Mouse (Mus musculus) neural tube, embryonic 14.5 days (tissue): ENCODE data around the gene Antxr1. TPM values are rescaled to one million over a fixed set of nuclear protein-coding genes. Genes with fewer than 3 reads are reported as not detected.

Source experiments
- ATAC-seq: fragments of 200-750 bp; cut with Nextera tagmentation; 2 replicates; pipeline ENCODE4 v1.8.0; 2017; ENCODE audit warnings: low read depth, mild to moderate bottlenecking, moderate TSS enrichment, moderate library complexity
- H3K27ac ChIP-seq: fragments of 300-500 bp; sonication (generic); 2 replicates; pipeline ENCODE4 v1.5.1; 2014; ENCODE audit warnings: low read depth, mild to moderate bottlenecking, control low read depth, low read length, moderate library complexity, mixed read lengths
- H3K27me3 ChIP-seq: fragments of 300-500 bp; sonication (generic); 2 replicates; pipeline ENCODE4 v1.6.1; 2014; ENCODE audit warnings: low read length; ENCODE audit not compliant: control insufficient read depth, insufficient read depth
- H3K36me3 ChIP-seq: fragments of 300-500 bp; sonication (generic); 2 replicates; pipeline ENCODE4 v1.6.1; 2014; ENCODE audit warnings: low read length, mixed read lengths; ENCODE audit not compliant: control insufficient read depth, insufficient read depth
- H3K4me1 ChIP-seq: fragments of 300-500 bp; sonication (generic); 2 replicates; pipeline ENCODE4 v1.6.1; 2014; ENCODE audit warnings: low read length; ENCODE audit not compliant: control insufficient read depth, insufficient read depth
- H3K4me2 ChIP-seq: fragments of 300-500 bp; sonication (generic); 2 replicates; pipeline ENCODE4 v1.6.1; 2014; ENCODE audit warnings: mild to moderate bottlenecking, low read depth, low read length, control low read depth
- H3K4me3 ChIP-seq: fragments of 300-500 bp; sonication (generic); 2 replicates; pipeline ENCODE4 v1.5.1; 2014; ENCODE audit warnings: low read depth, low read length, control low read depth, mixed read lengths
- H3K9ac ChIP-seq: fragments of 300-500 bp; sonication (generic); replicated peaks from 2 replicates; pipeline ENCODE4 v1.6.1; 2014; ENCODE audit warnings: low read depth, mild to moderate bottlenecking, control low read depth, low read length, mixed read lengths
- H3K9me3 ChIP-seq: fragments of 300-500 bp; sonication (generic); 2 replicates; pipeline ENCODE4 v1.6.1; 2016; ENCODE audit warnings: low read length; ENCODE audit not compliant: control insufficient read depth
- WGBS: fragments of 180-500 bp; shearing (Covaris S2); extraction: QIAGEN DNeasy Blood & Tissue Kit; methylation state at CpG from one replicate; pipeline ENCODE4 v1.1.7; 2014; 5-methylcytosine and 5-hydroxymethylcytosine counted together
- polyA plus RNA-seq: library from polyadenylated mRNA; unstranded; fragments of >200 nt; fragmentation: Nextera tagmentation; extraction: Ambion mirVana; gene quantifications from 2 replicates; pipeline ENCODE4 v1.2.1, GENCODE M21; 2014

Antxr1 gene
- polyA plus RNA-seq, 1 experiment from 2014 or later = 6.5 TPM

DNA sequence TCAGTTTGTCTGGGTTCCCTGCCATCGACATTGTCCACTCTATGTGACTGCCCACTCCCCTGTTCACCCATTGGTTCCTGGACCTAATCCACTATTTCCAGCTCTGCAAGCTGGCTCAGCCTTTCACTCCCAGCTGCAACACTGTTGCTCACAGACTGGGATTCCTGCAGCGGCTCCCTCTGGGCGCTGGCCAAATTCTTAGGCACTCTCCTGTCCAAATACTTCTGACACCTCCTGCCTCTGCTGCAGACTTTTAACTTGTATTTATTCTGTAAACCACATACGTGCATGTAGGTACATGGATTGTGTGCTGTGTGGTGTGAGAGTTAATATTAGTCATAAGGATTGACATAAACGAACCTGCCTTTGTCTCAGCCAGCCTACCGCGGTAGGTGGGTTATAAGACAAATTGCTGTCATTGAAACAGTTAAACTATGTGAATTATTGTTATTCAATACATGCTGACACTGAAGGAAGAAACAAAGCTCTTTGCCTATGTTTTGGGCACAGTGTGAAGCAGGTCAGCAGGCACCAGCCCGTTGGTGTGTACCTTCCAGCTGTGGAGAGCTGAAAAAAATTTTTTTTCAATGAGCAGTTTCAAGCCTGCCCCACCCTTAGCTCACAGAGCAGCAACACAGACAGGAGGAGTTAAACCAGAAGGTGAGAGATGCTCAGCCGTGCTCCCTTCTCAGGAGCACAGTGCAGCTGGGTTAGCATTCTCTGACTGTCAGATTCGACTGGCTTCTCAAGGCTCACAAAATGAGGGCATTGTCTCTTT is 112.6 kb downstream of the Antxr1 start:
- Histone ChIP-seq H3K36me3 (no peaks in the 10 kb centered on the region), H3K27me3 (no peaks in the 10 kb centered on the region), H3K4me2 (no peak overlapping the region), H3K9me3 (no peaks in the 10 kb centered on the region), H3K9ac (no peak overlapping the region), H3K27ac (no peak overlapping the region), H3K4me1 (no peaks in the 10 kb centered on the region), H3K4me3 (no peak overlapping the region)
- ATAC-seq = no peak
- WGBS = 65% methylated on average over 10 of the region's 10 CpGs

DNA sequence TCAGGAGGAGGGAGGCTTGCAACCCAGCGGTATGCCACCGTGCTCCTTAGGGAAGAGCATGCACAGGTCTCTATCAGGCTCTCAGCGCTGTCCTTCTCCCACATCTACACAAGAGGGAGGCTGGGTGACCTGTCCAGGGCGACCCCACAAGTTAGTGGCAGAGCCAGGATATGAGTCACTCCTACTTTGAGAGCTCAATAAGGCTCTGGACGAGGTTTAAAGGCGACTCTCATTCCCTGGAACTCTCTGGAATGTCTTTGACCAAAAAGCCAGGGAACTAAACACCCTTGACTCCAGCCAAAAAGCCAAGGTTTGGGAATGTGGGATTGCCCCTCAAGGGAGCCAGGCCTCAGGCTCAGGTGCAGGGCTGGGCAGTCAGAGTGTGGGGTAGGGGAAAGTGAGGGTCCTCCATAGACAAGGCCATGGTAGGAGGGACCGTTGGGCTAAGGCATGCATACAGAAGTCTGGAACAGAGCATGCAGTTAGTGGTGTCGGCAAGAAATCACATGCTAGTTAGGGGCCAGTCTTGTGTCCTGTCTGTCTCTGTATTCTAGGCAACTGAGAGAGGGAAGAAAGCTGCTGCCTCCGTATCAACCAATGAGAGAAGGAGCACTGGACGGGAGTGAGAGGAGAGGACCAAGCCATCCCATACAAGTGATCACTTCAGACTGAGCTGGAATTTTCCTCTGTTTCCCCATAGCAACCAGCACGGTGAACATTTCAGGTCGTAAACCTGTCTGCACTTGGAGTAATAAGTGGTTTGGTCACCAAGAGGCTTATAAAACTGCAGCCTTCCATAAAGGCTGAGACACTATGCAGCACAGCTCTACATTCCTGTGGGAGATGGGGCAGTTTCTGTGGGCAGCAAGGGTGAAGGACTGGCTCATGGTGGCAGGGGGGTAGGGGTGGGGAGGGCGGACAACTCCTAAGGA is 116.3 kb downstream of the Antxr1 start:
- Histone ChIP-seq H3K36me3 (no peaks in the 10 kb centered on the region), H3K4me3 (no peak overlapping the region), H3K9ac (no peak overlapping the region), H3K27me3 (no peaks in the 10 kb centered on the region), H3K27ac (peak overlapping the region; percentile 48; the same call in 1 of the 2 replicates), H3K9me3 (no peaks in the 10 kb centered on the region), H3K4me2 (no peak overlapping the region), H3K4me1 (no peaks in the 10 kb centered on the region)
- 55% methylated on average over 13 of the region's 13 CpGs for WGBS
- peak; percentile 84 for ATAC-seq

DNA sequence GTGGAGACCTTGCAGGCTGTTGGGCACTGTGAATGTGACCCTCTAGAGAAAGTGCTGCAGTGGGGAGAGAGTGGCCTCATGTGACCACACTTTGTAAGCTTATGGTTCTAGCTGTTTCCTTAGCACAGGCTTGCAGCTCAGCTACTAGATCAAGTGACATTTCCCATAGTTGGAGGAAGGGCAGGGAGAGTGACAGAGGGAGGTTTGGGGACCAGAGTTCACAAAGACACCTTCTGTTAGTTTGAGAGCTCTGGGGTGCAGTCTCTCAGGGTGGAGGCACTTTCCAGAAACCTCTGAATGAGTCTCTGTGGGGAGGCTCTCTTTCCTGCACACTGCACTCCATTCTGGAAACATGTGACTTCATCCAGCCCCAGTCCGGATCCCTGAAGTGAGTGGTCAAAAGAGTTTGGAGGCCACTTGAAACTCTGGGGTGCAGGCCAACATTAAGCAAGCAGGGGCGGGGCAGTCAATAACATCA is 119.5 kb downstream of the Antxr1 start:
- no peak for ATAC-seq
- Histone ChIP-seq H3K36me3 (no peaks in the 10 kb centered on the region), H3K4me2 (no peak overlapping the region), H3K4me1 (no peaks in the 10 kb centered on the region), H3K27ac (no peak overlapping the region), H3K9ac (no peak overlapping the region), H3K9me3 (no peaks in the 10 kb centered on the region), H3K4me3 (no peak overlapping the region), H3K27me3 (no peaks in the 10 kb centered on the region)
- 70% methylated on average over 2 of the region's 2 CpGs for WGBS

DNA sequence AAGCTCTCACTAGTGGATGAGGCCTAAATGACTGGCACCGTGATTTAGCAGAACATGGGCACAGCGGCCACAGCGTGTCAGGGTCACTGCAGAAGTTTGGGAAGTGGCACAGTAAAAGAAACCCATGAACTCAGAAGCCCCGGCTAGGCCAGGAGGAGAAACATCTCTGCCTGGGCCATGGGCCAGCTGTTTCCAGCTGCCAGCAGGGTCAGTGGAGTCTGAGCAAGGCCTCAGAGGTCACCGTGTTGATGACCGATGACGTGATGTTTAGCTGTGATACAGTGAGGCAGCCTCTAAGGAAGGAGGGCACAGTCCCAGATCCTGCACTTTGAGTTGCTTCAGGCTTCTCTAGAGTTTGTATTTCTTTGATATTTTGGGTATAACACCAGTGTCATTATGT is 122.4 kb downstream of the Antxr1 start:
- Histone ChIP-seq H3K9me3 (no peaks in the 10 kb centered on the region), H3K27ac (no peak overlapping the region), H3K4me1 (no peaks in the 10 kb centered on the region), H3K9ac (no peak overlapping the region), H3K36me3 (no peaks in the 10 kb centered on the region), H3K27me3 (no peaks in the 10 kb centered on the region), H3K4me2 (no peak overlapping the region), H3K4me3 (no peak overlapping the region)
- no peak for ATAC-seq
- 82% methylated on average over 7 of the region's 7 CpGs for WGBS

DNA sequence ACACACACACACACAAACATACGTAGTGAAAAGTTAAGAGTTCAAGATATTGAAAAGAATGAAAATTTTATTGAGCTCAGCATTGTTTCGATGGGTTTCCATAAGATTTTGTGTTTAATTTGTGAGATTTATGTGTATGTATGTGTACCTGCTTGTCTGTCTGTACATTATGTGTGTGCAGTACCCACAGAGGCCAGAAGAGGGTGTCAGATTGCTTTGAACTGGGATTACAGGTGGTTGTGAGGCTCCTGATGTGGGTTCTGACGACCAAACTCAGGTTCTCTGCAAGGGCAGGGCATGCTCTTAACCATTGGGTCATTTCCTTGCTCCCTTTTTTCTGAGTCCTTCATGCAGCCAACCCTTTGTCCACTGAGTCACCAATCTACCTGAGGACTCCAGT is 124.1 kb downstream of the Antxr1 start:
- no peaks in the 10 kb centered on the region for H3K27me3 ChIP-seq
- H3K4me1 ChIP-seq = no peaks in the 10 kb centered on the region
- no peak overlapping the region for H3K9ac ChIP-seq
- H3K9me3 ChIP-seq = no peaks in the 10 kb centered on the region
- H3K27ac ChIP-seq = no peak overlapping the region
- no peaks in the 10 kb centered on the region for H3K36me3 ChIP-seq
- H3K4me2 ChIP-seq = no peak overlapping the region
- no peak for ATAC-seq
- WGBS = 86% methylated on average over 3 of the region's 3 CpGs
- no peak overlapping the region for H3K4me3 ChIP-seq

DNA sequence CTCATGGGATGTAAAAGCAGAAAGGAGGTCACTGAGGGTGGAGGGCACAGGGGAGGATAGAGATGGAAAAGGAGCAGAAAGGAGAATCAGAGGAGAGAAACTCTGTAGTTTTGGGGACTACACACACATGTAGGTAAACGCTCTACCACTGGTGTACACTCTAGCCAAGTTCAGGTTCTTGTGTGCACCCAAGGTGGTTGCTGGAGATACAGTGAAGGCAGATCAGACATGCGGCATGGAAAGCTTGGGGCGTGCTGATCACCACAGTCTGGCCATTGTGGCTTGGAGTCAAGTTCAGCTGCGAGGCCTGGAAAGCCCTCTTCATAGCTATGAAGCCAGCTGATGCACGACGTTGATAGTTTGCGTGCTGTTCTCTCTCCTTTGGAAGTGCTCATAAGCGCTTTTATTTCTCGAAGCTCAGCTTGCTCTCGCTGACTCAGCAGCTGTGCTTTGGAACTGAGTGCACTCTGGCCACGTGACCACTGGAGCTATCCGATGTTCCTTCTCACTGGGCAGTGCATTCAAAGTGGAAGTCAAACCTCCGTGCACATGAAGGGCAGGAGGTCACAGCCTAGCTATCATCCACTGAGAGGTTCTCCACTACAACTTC is 128.1 kb downstream of the Antxr1 start:
- 68% methylated on average over 13 of the region's 13 CpGs for WGBS
- no peak for ATAC-seq
- H3K9ac ChIP-seq = no peak overlapping the region
- no peaks in the 10 kb centered on the region for H3K4me1 ChIP-seq
- H3K27ac ChIP-seq = no peak overlapping the region
- no peaks in the 10 kb centered on the region for H3K9me3 ChIP-seq
- H3K4me2 ChIP-seq = no peak overlapping the region
- no peaks in the 10 kb centered on the region for H3K27me3 ChIP-seq
- H3K36me3 ChIP-seq = no peaks in the 10 kb centered on the region
- no peak overlapping the region for H3K4me3 ChIP-seq

DNA sequence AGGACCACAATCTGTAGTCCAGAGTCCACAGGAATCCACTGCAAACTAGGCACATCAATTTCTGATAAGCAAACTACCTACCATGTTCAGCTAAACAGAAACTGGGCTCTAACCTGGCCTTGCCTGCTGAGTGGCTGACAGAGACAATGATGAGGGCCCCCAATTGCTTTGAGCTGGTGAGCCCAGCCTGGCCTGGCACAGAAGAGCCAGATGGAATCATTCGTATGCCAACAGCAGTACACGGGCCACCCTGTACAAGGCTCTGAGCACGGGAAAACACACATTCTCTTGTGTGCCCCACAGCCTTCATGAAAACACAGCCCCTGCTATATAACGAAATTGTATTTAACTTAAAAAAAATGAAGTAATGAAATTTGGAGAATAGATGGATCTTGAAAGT is 128.8 kb downstream of the Antxr1 start:
- H3K27ac ChIP-seq = no peak overlapping the region
- H3K27me3 ChIP-seq = no peaks in the 10 kb centered on the region
- no peak for ATAC-seq
- no peaks in the 10 kb centered on the region for H3K36me3 ChIP-seq
- no peak overlapping the region for H3K4me3 ChIP-seq
- no peak overlapping the region for H3K9ac ChIP-seq
- H3K9me3 ChIP-seq = no peaks in the 10 kb centered on the region
- no peak overlapping the region for H3K4me2 ChIP-seq
- WGBS = 93% methylated on average over 4 of the region's 4 CpGs
- no peaks in the 10 kb centered on the region for H3K4me1 ChIP-seq

DNA sequence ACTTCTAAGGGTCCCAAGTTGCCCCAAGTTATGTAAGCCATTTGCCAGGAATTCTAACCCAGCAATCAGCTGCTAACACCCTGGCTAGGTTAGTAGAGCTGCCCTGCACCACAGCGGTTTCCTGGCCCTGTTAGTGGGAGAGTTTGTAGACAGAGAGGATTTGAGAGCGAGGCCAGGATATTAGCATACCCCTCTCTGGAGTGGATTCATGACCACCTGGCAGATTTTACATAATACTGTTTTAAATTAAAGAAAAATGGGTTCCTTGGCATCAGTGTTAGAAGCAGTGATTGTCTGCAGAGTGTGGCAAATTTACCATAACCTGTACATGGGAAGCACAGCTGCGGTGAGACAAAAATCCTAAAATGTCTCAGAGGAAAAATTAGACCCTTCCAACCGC is 132.2 kb downstream of the Antxr1 start:
- WGBS = 52% methylated on average over 4 of the region's 4 CpGs
- no peaks in the 10 kb centered on the region for H3K27me3 ChIP-seq
- no peaks in the 10 kb centered on the region for H3K9me3 ChIP-seq
- H3K36me3 ChIP-seq = no peaks in the 10 kb centered on the region
- ATAC-seq = no peak
- H3K4me1 ChIP-seq = no peaks in the 10 kb centered on the region
- H3K4me2 ChIP-seq = no peak overlapping the region
- no peak overlapping the region for H3K27ac ChIP-seq
- H3K9ac ChIP-seq = no peak overlapping the region
- H3K4me3 ChIP-seq = no peak overlapping the region
